Mouse (Mus musculus) megakaryocyte, embryonic 14.5 days (primary cell): ENCODE measurements around the gene Mgat4a. TPM values are rescaled to one million over a fixed set of nuclear protein-coding genes. Genes with fewer than 3 reads are reported as not detected.
"Not testable (repeated sequence)": the region's sequence is repeated elsewhere in the genome, so short reads cannot be mapped to it uniquely, and the experiment has no call there.

Source experiments
- H3K27me3 ChIP-seq: replicated peaks from 2 replicates; pipeline ENCODE3; 2012; ENCODE audit warnings: inconsistent platforms
- H3K36me3 ChIP-seq: replicated peaks from 2 replicates; pipeline ENCODE3; 2012; ENCODE audit warnings: low read length, inconsistent platforms, mixed read lengths
- H3K4me1 ChIP-seq: 2 replicates; pipeline ENCODE4 v1.6.1; 2012; ENCODE audit warnings: inconsistent platforms
- H3K4me3 ChIP-seq: replicated peaks from 2 replicates; pipeline ENCODE3; 2012; ENCODE audit warnings: moderate library complexity, mild to moderate bottlenecking, inconsistent platforms
- H3K9me3 ChIP-seq: 2 replicates; pipeline ENCODE4 v1.6.1; 2012; ENCODE audit warnings: inconsistent platforms
- FLI1 ChIP-seq: IDR thresholded peaks from 2 replicates; pipeline ENCODE4 v1.6.1; 2012; ENCODE audit warnings: low read length, inconsistent platforms, mixed read lengths
- GATA1 ChIP-seq: IDR thresholded peaks from 3 replicates; pipeline ENCODE4 v1.6.1; 2012; ENCODE audit warnings: mixed read lengths, low read length, inconsistent platforms, borderline replicate concordance
- polyA plus RNA-seq: library from polyadenylated mRNA; stranded (reverse); fragments of >175 nt; gene quantifications from 2 replicates; pipeline ENCODE4 v1.2.3, GENCODE M21; 2012; ENCODE audit warnings: low replicate concordance; ENCODE audit not compliant: insufficient read depth

Mgat4a gene
- polyA plus RNA-seq, 1 experiment, result 0.27 TPM

- H3K36me3 ChIP-seq, result peaks cover 4% of the 10 kb centered on the region
- H3K9me3 ChIP-seq, result no peaks in the 10 kb centered on the region
- H3K4me1 ChIP-seq, result peaks cover 75% of the 10 kb centered on the region
- TF ChIP-seq FLI1 (no peak), GATA1 (no peak)
- no peaks in the 10 kb centered on the region for H3K27me3 ChIP-seq
- peak overlapping the region; percentile 6 for H3K4me3 ChIP-seq
Observed at GRCm38 (mm10) chr1:37518124-37518720, 22.6 kb downstream of the Mgat4a start.

- Histone ChIP-seq H3K4me1 (peaks cover 54% of the 10 kb centered on the region), H3K9me3 (peaks cover 2% of the 10 kb centered on the region), H3K36me3 (peaks cover 1% of the 10 kb centered on the region), H3K4me3 (no peak overlapping the region), H3K27me3 (no peaks in the 10 kb centered on the region)
- TF ChIP-seq GATA1 (no peak), FLI1 (no peak)
Observed at GRCm38 (mm10) chr1:37512961-37513431, 27.8 kb downstream of the Mgat4a start.

- Histone ChIP-seq H3K9me3 (peaks cover 7% of the 10 kb centered on the region), H3K36me3 (peaks cover 3% of the 10 kb centered on the region), H3K27me3 (no peaks in the 10 kb centered on the region), H3K4me3 (no peak overlapping the region), H3K4me1 (peaks cover 45% of the 10 kb centered on the region)
- TF ChIP-seq FLI1 (no peak), GATA1 (no peak)
Observed at GRCm38 (mm10) chr1:37512109-37512640, 28.6 kb downstream of the Mgat4a start.

DNA sequence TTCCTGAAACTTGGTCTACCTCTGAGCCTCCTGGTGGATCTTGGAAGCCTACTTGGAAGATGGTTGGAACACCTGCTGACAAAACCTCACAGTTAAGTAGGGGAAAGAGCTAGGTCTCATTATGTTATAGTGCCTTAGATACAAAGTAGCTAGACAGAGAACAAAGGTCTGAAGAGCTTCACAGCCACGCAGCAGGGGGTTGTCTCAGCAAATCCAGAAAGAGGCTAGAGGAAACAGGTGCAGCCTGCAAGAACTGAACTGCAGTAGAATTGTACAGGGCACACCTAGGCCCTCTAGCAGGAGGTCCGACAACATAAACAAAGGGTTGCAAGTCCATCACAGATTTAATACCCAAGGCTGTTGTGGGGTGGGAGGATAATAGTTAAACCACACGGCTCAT lies 30.6 kb downstream of the Mgat4a start:
- H3K36me3 ChIP-seq, result peaks cover 13% of the 10 kb centered on the region
- no peak overlapping the region for H3K4me3 ChIP-seq

GRCm38 (mm10) chr1:37509437-37509836 lies 31.4 kb downstream of the Mgat4a start:
- H3K4me1 ChIP-seq, result peaks cover 34% of the 10 kb centered on the region
- no peaks in the 10 kb centered on the region for H3K27me3 ChIP-seq
- H3K9me3 ChIP-seq, result peaks cover 17% of the 10 kb centered on the region
- peaks cover 13% of the 10 kb centered on the region for H3K36me3 ChIP-seq
- no peak overlapping the region for H3K4me3 ChIP-seq
- TF ChIP-seq GATA1 (no peak), FLI1 (no peak)

More for the DNA sequence above, 30.6 kb downstream of the Mgat4a start:
- Histone ChIP-seq H3K27me3 (no peaks in the 10 kb centered on the region), H3K9me3 (peaks cover 17% of the 10 kb centered on the region), H3K4me1 (peaks cover 33% of the 10 kb centered on the region)
- TF ChIP-seq GATA1, result no peak
- no peak for TF ChIP-seq FLI1

- peaks cover 15% of the 10 kb centered on the region for H3K36me3 ChIP-seq
- peaks cover 53% of the 10 kb centered on the region for H3K4me1 ChIP-seq
Observed at GRCm38 (mm10) chr1:37505348-37505730, 35.5 kb downstream of the Mgat4a start.

DNA sequence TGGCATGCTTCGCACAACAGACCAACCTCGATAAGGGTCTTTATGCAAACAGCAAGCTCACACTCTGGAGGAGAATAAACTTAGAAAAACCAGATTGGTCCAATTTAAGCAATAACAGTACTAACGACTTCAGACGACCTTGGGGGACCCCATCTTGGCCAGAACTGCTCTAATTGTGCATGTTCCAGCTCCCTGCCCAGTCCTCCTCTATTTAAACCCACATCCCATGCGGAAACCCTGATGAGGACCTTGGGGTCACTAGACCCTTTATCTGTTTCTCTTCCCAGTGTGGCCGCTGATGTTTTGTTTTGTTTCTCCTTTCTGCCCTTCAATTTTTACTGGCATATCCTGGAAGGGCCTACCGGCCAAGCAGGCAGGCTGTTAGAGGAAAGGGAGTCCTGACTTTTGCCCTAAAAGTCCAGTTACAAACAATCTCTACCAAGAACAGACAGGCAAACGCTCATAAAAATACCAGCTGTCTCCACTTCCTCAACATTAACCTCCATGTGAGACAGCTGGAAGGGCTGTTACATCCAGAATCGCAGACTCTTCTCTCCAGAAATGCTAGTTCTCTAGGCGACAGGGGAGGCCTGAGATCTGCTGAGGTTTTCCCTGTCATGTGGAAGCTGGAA lies 36.0 kb downstream of the Mgat4a start:
- TF ChIP-seq FLI1 (no peak), GATA1 (no peak)
- H3K27me3 ChIP-seq, result peaks cover 2% of the 10 kb centered on the region

More at GRCm38 (mm10) chr1:37505348-37505730, 35.5 kb downstream of the Mgat4a start:
- H3K9me3 ChIP-seq, result peaks cover 17% of the 10 kb centered on the region
- peaks cover 2% of the 10 kb centered on the region for H3K27me3 ChIP-seq
- TF ChIP-seq GATA1 (no peak), FLI1 (no peak)
- H3K4me3 ChIP-seq, result no peak overlapping the region

DNA sequence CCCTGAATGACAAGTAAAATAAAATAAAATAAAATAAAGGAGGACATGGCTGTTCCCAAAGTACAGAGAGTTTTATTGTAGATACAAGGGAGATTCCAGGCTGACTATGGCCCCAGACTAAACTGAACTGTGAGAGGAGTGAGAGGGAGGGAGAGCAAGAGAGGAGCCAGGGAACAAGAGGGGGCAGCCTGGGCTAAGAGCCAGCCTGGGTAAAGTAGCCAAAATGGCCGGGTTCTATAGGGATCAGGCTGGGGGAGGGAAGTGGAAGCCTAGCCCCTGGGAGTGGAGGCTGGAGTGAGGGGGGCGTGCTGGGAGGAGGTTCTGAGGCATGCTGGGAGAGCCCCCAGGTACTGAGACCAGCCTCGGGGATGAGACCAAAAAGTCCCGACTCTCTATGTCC lies 37.2 kb downstream of the Mgat4a start:
- no peak for TF ChIP-seq FLI1
- no peak for TF ChIP-seq GATA1
- Histone ChIP-seq H3K4me3 (no peak overlapping the region), H3K9me3 (peaks cover 17% of the 10 kb centered on the region), H3K27me3 (peaks cover 2% of the 10 kb centered on the region), H3K4me1 (peaks cover 46% of the 10 kb centered on the region), H3K36me3 (peaks cover 15% of the 10 kb centered on the region)

More for the DNA sequence above, 36.0 kb downstream of the Mgat4a start:
- Histone ChIP-seq H3K36me3 (peaks cover 15% of the 10 kb centered on the region), H3K9me3 (peaks cover 17% of the 10 kb centered on the region), H3K4me3 (no peak overlapping the region), H3K4me1 (peaks cover 54% of the 10 kb centered on the region)

DNA sequence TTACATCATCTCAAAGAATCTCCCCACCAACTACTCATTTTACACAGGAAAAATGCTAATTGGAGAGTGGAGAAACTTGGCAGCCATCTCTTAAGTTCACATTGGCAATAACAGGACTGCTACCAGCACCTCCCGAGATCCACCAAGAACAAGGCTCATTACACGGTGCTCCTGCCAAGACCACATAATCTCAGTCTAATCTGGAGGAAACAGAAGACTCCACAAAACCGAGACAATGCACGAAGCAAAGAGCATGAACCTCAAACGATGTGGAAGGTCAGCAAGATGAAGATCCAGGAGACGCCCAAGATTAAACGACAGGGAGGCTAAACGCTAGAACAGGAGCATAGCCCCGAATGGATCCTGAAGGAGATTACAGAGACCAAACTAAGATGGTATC lies 38.5 kb downstream of the Mgat4a start:
- no peak overlapping the region for H3K4me3 ChIP-seq
- peaks cover 22% of the 10 kb centered on the region for H3K36me3 ChIP-seq
- peaks cover 46% of the 10 kb centered on the region for H3K4me1 ChIP-seq
- peaks cover 12% of the 10 kb centered on the region for H3K9me3 ChIP-seq
- TF ChIP-seq GATA1, result no peak
- TF ChIP-seq FLI1, result no peak
- H3K27me3 ChIP-seq, result peaks cover 2% of the 10 kb centered on the region

DNA sequence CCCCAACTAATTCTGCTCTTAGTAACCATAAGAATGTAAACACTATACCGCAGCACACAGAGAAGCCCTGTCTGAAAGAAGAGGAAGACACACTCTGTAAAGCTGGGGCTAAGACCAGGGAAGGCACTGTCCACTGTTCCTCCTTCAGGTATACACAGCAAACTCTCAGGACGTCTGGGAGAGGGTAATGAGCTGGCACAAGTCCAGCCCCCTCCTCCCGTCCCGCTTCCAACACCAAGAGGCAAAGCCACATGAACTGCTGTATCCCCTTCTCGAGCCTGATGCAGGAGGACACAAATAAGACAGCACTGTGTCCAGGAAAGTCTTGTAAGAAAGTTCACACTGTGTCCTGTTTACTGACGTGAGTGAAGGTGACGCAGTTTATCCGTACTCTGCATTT lies 40.1 kb downstream of the Mgat4a start:
- TF ChIP-seq FLI1 (no peak), GATA1 (no peak)
- Histone ChIP-seq H3K27me3 (peaks cover 2% of the 10 kb centered on the region), H3K4me1 (peaks cover 59% of the 10 kb centered on the region), H3K4me3 (no peak overlapping the region), H3K9me3 (no peaks in the 10 kb centered on the region), H3K36me3 (peaks cover 12% of the 10 kb centered on the region)

- H3K36me3 ChIP-seq, result peaks cover 15% of the 10 kb centered on the region
- H3K9me3 ChIP-seq, H3K27me3 ChIP-seq, H3K4me3 ChIP-seq: not testable (repeated sequence)
- H3K4me1 ChIP-seq, result peaks cover 55% of the 10 kb centered on the region
Observed at GRCm38 (mm10) chr1:37499395-37499794, 41.4 kb downstream of the Mgat4a start.
